Mouse (Mus musculus): Measurements from ENCODE around the gene Igf2bp3.

- TF ChIP-seq POLR2A (IDR thresholded peaks at IDR 0.05; ENCODE audit: control insufficient read depth, low read depth, low read length) (no peak), CTCF (IDR thresholded peaks at IDR 0.05; ENCODE audit: control insufficient read depth, insufficient read depth, insufficient replicate concordance, low read depth, low read length) (no peak)
Measured at GRCm38 (mm10) chr6:49224923-49225727, 10.4 kb upstream of the Igf2bp3 start.
